Mouse (Mus musculus) stomach, embryonic 15.5 days (tissue): Measurements from ENCODE around the gene Scamp2. TPM values are rescaled to one million over a fixed set of nuclear protein-coding genes. Genes with fewer than 3 reads are reported as not detected.

Experiments
- ATAC-seq: fragments of 200-750 bp; cut with Nextera tagmentation; 2 replicates; pipeline ENCODE4 v1.8.0; 2017; ENCODE audit warnings: low read depth, moderate number of reproducible peaks, moderate TSS enrichment; ENCODE audit not compliant: insufficient read depth, low FRiP score
- H3K27ac ChIP-seq: fragments of 300-500 bp; sonication (generic); 2 replicates; pipeline ENCODE4 v1.5.1; 2015; ENCODE audit warnings: mild to moderate bottlenecking, inconsistent platforms
- H3K27me3 ChIP-seq: fragments of 300-500 bp; sonication (generic); replicated peaks from 2 replicates; pipeline ENCODE4 v1.6.1; 2015; ENCODE audit warnings: inconsistent platforms
- H3K36me3 ChIP-seq: fragments of 300-500 bp; sonication (generic); 2 replicates; pipeline ENCODE4 v1.6.1; 2015; ENCODE audit warnings: inconsistent platforms
- H3K4me1 ChIP-seq: fragments of 300-500 bp; sonication (generic); 2 replicates; pipeline ENCODE4 v1.6.1; 2015; ENCODE audit warnings: inconsistent platforms
- H3K4me2 ChIP-seq: fragments of 300-500 bp; sonication (generic); 2 replicates; pipeline ENCODE4 v1.6.1; 2015; ENCODE audit warnings: mild to moderate bottlenecking, inconsistent platforms
- H3K4me3 ChIP-seq: fragments of 300-500 bp; sonication (generic); replicated peaks from 2 replicates; pipeline ENCODE4 v1.5.1; 2015; ENCODE audit warnings: inconsistent platforms
- H3K9ac ChIP-seq: fragments of 300-500 bp; sonication (generic); 2 replicates; pipeline ENCODE4 v1.6.1; 2015; ENCODE audit warnings: inconsistent platforms
- H3K9me3 ChIP-seq: fragments of 300-500 bp; sonication (generic); 2 replicates; pipeline ENCODE4 v1.6.1; 2016; ENCODE audit warnings: inconsistent platforms
- WGBS: fragments of 180-500 bp; shearing (Covaris S2); methylation state at CpG from one replicate; pipeline ENCODE4 v1.1.7; 2015; 5-methylcytosine and 5-hydroxymethylcytosine counted together
- polyA plus RNA-seq: library from polyadenylated mRNA; unstranded; fragments of >200 nt; fragmentation: Nextera tagmentation; extraction: Ambion mirVana; gene quantifications from 2 replicates; pipeline ENCODE4 v1.2.1, GENCODE M21; 2015

Scamp2 gene
- polyA plus RNA-seq, 1 experiment from 2014 or later = 76.6 TPM

- no peak overlapping the region for H3K9ac ChIP-seq
- peaks cover 4% of the 10 kb centered on the region; the same call in 1 of the 2 replicates for H3K4me1 ChIP-seq
- peak overlapping the region; percentile 55; the same call in 1 of the 2 replicates for H3K4me3 ChIP-seq
- H3K36me3 ChIP-seq = peaks cover 6% of the 10 kb centered on the region; the same call in 1 of the 2 replicates
- WGBS = 74% methylated on average over 11 of the region's 11 CpGs
- no peaks in the 10 kb centered on the region for H3K27me3 ChIP-seq
- no peak overlapping the region for H3K4me2 ChIP-seq
- no peak for ATAC-seq
- H3K27ac ChIP-seq = no peak overlapping the region
- H3K9me3 ChIP-seq = no peaks in the 10 kb centered on the region
Measured at GRCm38 (mm10) chr9:57553119-57553518, 7.6 kb upstream of the Scamp2 start.

GRCm38 (mm10) chr9:57554753-57555152, 6.0 kb upstream of the Scamp2 start:
- H3K9ac ChIP-seq = no peak overlapping the region
- H3K4me2 ChIP-seq = no peak overlapping the region
- 59% methylated on average over 3 of the region's 3 CpGs for WGBS
- H3K4me1 ChIP-seq = peaks cover 4% of the 10 kb centered on the region; the same call in 1 of the 2 replicates
- ATAC-seq = no peak
- H3K27ac ChIP-seq = no peak overlapping the region
- no peaks in the 10 kb centered on the region for H3K36me3 ChIP-seq
- no peaks in the 10 kb centered on the region for H3K9me3 ChIP-seq
- no peak overlapping the region for H3K4me3 ChIP-seq
- no peaks in the 10 kb centered on the region for H3K27me3 ChIP-seq

GRCm38 (mm10) chr9:57557215-57557614, 3.5 kb upstream of the Scamp2 start:
- Histone ChIP-seq H3K4me3 (no peak overlapping the region), H3K4me1 (peaks cover 15% of the 10 kb centered on the region), H3K36me3 (no peaks in the 10 kb centered on the region), H3K27me3 (no peaks in the 10 kb centered on the region), H3K9me3 (no peaks in the 10 kb centered on the region), H3K4me2 (no peak overlapping the region), H3K27ac (no peak overlapping the region), H3K9ac (no peak overlapping the region)
- ATAC-seq = no peak
- 64% methylated on average over 3 of the region's 3 CpGs for WGBS

- WGBS = 82% methylated on average over 4 of the region's 4 CpGs
- no peak overlapping the region for H3K4me3 ChIP-seq
- H3K27me3 ChIP-seq = no peaks in the 10 kb centered on the region
- no peak overlapping the region for H3K4me2 ChIP-seq
- no peak for ATAC-seq
- no peaks in the 10 kb centered on the region for H3K36me3 ChIP-seq
- H3K4me1 ChIP-seq = peaks cover 22% of the 10 kb centered on the region
- no peak overlapping the region for H3K27ac ChIP-seq
- no peak overlapping the region for H3K9ac ChIP-seq
- H3K9me3 ChIP-seq = no peaks in the 10 kb centered on the region
Measured at GRCm38 (mm10) chr9:57558625-57559024, 2.1 kb upstream of the Scamp2 start.

GRCm38 (mm10) chr9:57559568-57559967, 1.2 kb upstream of the Scamp2 start:
- H3K36me3 ChIP-seq = no peaks in the 10 kb centered on the region
- H3K27me3 ChIP-seq = no peaks in the 10 kb centered on the region
- peaks cover 24% of the 10 kb centered on the region for H3K4me1 ChIP-seq
- H3K4me2 ChIP-seq = no peak overlapping the region
- no peaks in the 10 kb centered on the region for H3K9me3 ChIP-seq
- WGBS = 67% methylated on average over 2 of the region's 2 CpGs
- ATAC-seq = no peak
- no peak overlapping the region for H3K27ac ChIP-seq
- H3K9ac ChIP-seq = no peak overlapping the region
- H3K4me3 ChIP-seq = no peak overlapping the region

- H3K27me3 ChIP-seq = no peaks in the 10 kb centered on the region
- peaks cover 28% of the 10 kb centered on the region for H3K4me1 ChIP-seq
- peak overlapping the region; percentile 77 for H3K4me3 ChIP-seq
- no peaks in the 10 kb centered on the region for H3K9me3 ChIP-seq
- H3K4me2 ChIP-seq = peak overlapping the region; percentile 81
- WGBS = 24% methylated on average over 7 of the region's 7 CpGs
- no peaks in the 10 kb centered on the region for H3K36me3 ChIP-seq
- ATAC-seq = no peak
- H3K9ac ChIP-seq = no peak overlapping the region
- H3K27ac ChIP-seq = peak overlapping the region; percentile 31; the same call in 1 of the 2 replicates
Measured at GRCm38 (mm10) chr9:57560263-57560662, 480 bp upstream of the Scamp2 start.

- H3K4me2 ChIP-seq = peak overlapping the region; percentile 81
- H3K4me1 ChIP-seq = peaks cover 41% of the 10 kb centered on the region
- H3K27me3 ChIP-seq = no peaks in the 10 kb centered on the region
- no peak for ATAC-seq
- H3K4me3 ChIP-seq = peak overlapping the region; percentile 77
- no peaks in the 10 kb centered on the region for H3K36me3 ChIP-seq
- peak overlapping the region; percentile 82 for H3K27ac ChIP-seq
- H3K9ac ChIP-seq = no peak overlapping the region; the same call in 1 of the 2 replicates
- WGBS = 69% methylated on average over 13 of the region's 13 CpGs
- no peaks in the 10 kb centered on the region for H3K9me3 ChIP-seq
Measured at GRCm38 (mm10) chr9:57561711-57562099, 962 bp downstream of the Scamp2 start.

- 0 out of 2 replicates have a peak overlapping the region, but pooled peaks have one; percentile 3 for H3K4me3 ChIP-seq
- peak overlapping the region; percentile 81 for H3K4me2 ChIP-seq
- H3K9me3 ChIP-seq = no peaks in the 10 kb centered on the region
- no peak overlapping the region for H3K9ac ChIP-seq
- peaks cover under 1% of the 10 kb centered on the region for H3K36me3 ChIP-seq
- H3K4me1 ChIP-seq = peaks cover 41% of the 10 kb centered on the region
- H3K27ac ChIP-seq = peak overlapping the region; percentile 82
- ATAC-seq = peak; percentile 69
- H3K27me3 ChIP-seq = no peaks in the 10 kb centered on the region
- WGBS = 33% methylated on average over 4 of the region's 4 CpGs
Measured at GRCm38 (mm10) chr9:57562896-57563372, 2.2 kb downstream of the Scamp2 start.

GRCm38 (mm10) chr9:57564609-57565008, 3.9 kb downstream of the Scamp2 start:
- 82% methylated on average over 6 of the region's 6 CpGs for WGBS
- Histone ChIP-seq H3K27ac (no peak overlapping the region), H3K4me2 (no peak overlapping the region), H3K4me3 (no peak overlapping the region), H3K9ac (no peak overlapping the region), H3K27me3 (no peaks in the 10 kb centered on the region), H3K36me3 (peaks cover 15% of the 10 kb centered on the region), H3K9me3 (no peaks in the 10 kb centered on the region), H3K4me1 (peaks cover 41% of the 10 kb centered on the region)
- ATAC-seq = no peak

GRCm38 (mm10) chr9:57565741-57566221, 5.0 kb downstream of the Scamp2 start:
- H3K36me3 ChIP-seq = peaks cover 19% of the 10 kb centered on the region
- ATAC-seq = no peak
- H3K27ac ChIP-seq = peak overlapping the region; percentile 61
- 34% methylated on average over 10 of the region's 10 CpGs for WGBS
- no peaks in the 10 kb centered on the region for H3K9me3 ChIP-seq
- no peak overlapping the region for H3K4me2 ChIP-seq
- H3K9ac ChIP-seq = no peak overlapping the region
- H3K4me1 ChIP-seq = peaks cover 37% of the 10 kb centered on the region
- no peaks in the 10 kb centered on the region for H3K27me3 ChIP-seq
- no peak overlapping the region for H3K4me3 ChIP-seq

GRCm38 (mm10) chr9:57566846-57567245, 6.1 kb downstream of the Scamp2 start:
- Histone ChIP-seq H3K27ac (no peak overlapping the region), H3K9me3 (no peaks in the 10 kb centered on the region), H3K4me2 (no peak overlapping the region), H3K4me3 (no peak overlapping the region), H3K27me3 (no peaks in the 10 kb centered on the region), H3K36me3 (peaks cover 20% of the 10 kb centered on the region), H3K9ac (no peak overlapping the region), H3K4me1 (peaks cover 30% of the 10 kb centered on the region)
- WGBS = 51% methylated on average over 8 of the region's 8 CpGs
- no peak for ATAC-seq

GRCm38 (mm10) chr9:57568500-57568899, 7.8 kb downstream of the Scamp2 start:
- Histone ChIP-seq H3K27me3 (no peaks in the 10 kb centered on the region), H3K9me3 (no peaks in the 10 kb centered on the region), H3K4me3 (no peak overlapping the region), H3K4me1 (peaks cover 20% of the 10 kb centered on the region), H3K27ac (no peak overlapping the region), H3K4me2 (no peak overlapping the region), H3K36me3 (peaks cover 20% of the 10 kb centered on the region), H3K9ac (no peak overlapping the region)
- no peak for ATAC-seq
- WGBS = 95% methylated on average over 6 of the region's 6 CpGs

GRCm38 (mm10) chr9:57574397-57574796, 13.7 kb downstream of the Scamp2 start:
- H3K4me1 ChIP-seq = no peaks in the 10 kb centered on the region
- no peak for ATAC-seq
- H3K27ac ChIP-seq = no peak overlapping the region
- no peak overlapping the region for H3K4me2 ChIP-seq
- no peak overlapping the region for H3K9ac ChIP-seq
- H3K27me3 ChIP-seq = no peaks in the 10 kb centered on the region
- H3K9me3 ChIP-seq = no peaks in the 10 kb centered on the region
- H3K4me3 ChIP-seq = no peak overlapping the region
- H3K36me3 ChIP-seq = peaks cover 22% of the 10 kb centered on the region
